Mouse (Mus musculus) MEL (cell line): Measurements from ENCODE around the gene Ext2. TPM values are rescaled to one million over a fixed set of nuclear protein-coding genes. Genes with fewer than 3 reads are reported as not detected.

Experiments used
- DNase-seq: peaks from one replicate; pipeline ENCODE4 v3.0.0; 2011; ENCODE audit warnings: low read depth, low spot score
- H3K27ac ChIP-seq: 2 replicates; pipeline ENCODE4 v1.5.1; 2012; ENCODE audit warnings: low read depth, mild to moderate bottlenecking, control low read depth, low read length, moderate library complexity; ENCODE audit not compliant: control insufficient read depth
- H3K27me3 ChIP-seq, 2 experiments: fragments of 150-350 bp in 1 of 2; sonication (generic) in 1 of 2; 2 replicates each; pipeline ENCODE4 v1.6.1; 2012; ENCODE audit warnings: low read length in 2 of 2, mild to moderate bottlenecking in 2 of 2, improper control_type of control experiment in 1 of 2, moderate library complexity in 1 of 2; ENCODE audit not compliant: insufficient read depth in 2 of 2, control insufficient read depth in 1 of 2
- H3K36me3 ChIP-seq, 2 experiments: 2 replicates each; pipeline ENCODE4 v1.6.1; 2012 to 2014; ENCODE audit warnings: low read length in 2 of 2, improper control_type of control experiment in 1 of 2, inconsistent platforms in 1 of 2, mild to moderate bottlenecking in 1 of 2; ENCODE audit not compliant: insufficient read depth in 2 of 2, control insufficient read depth in 1 of 2
- H3K4me1 ChIP-seq, 2 experiments: fragments of 150-350 bp in 1 of 2; sonication (generic) in 1 of 2; 2 replicates each; pipeline ENCODE4 v1.6.1; 2012; ENCODE audit warnings: low read length in 2 of 2, improper control_type of control experiment in 1 of 2, mild to moderate bottlenecking in 1 of 2; ENCODE audit not compliant: insufficient read depth in 2 of 2, control insufficient read depth in 1 of 2
- H3K4me3 ChIP-seq, 2 experiments: fragments of 150-350 bp in 1 of 2; sonication (generic) in 1 of 2; 2 replicates each; pipeline ENCODE4 v1.5.1; 2012; ENCODE audit warnings: low read depth in 2 of 2, low read length in 2 of 2, mild to moderate bottlenecking in 2 of 2, moderate library complexity in 2 of 2, control low read depth in 1 of 2, improper control_type of control experiment in 1 of 2; ENCODE audit not compliant: control insufficient read depth in 1 of 2, insufficient read depth in 1 of 2
- H3K79me2 ChIP-seq: 2 replicates; pipeline ENCODE4 v1.6.1; 2012; ENCODE audit warnings: mild to moderate bottlenecking, low read length, moderate library complexity; ENCODE audit not compliant: control insufficient read depth, poor library complexity, insufficient read depth
- H3K9ac ChIP-seq: 2 replicates; pipeline ENCODE4 v1.6.1; 2012; ENCODE audit warnings: low read depth, mild to moderate bottlenecking, control low read depth, low read length, moderate library complexity; ENCODE audit not compliant: control insufficient read depth, poor library complexity, severe bottlenecking
- H3K9me3 ChIP-seq: fragments of 150-350 bp; sonication (generic); replicated peaks from 2 replicates; pipeline ENCODE4 v1.6.1; 2012; ENCODE audit warnings: mild to moderate bottlenecking, low read length, improper control_type of control experiment, moderate library complexity; ENCODE audit not compliant: insufficient read depth
- CHD1 ChIP-seq: IDR thresholded peaks from 2 replicates; pipeline ENCODE4 v1.6.1; 2012; ENCODE audit warnings: low read depth, mild to moderate bottlenecking, inconsistent platforms, low read length, improper control_type of control experiment
- CTCF ChIP-seq, 3 experiments: IDR thresholded peaks in 2 of 3; conservative IDR thresholded peaks in 1 of 3; 2 replicates each; pipeline ENCODE4 v1.5.1; 2011 to 2012; ENCODE audit warnings: low read length in 3 of 3, low read depth in 2 of 3, mild to moderate bottlenecking in 2 of 3, improper control_type of control experiment in 1 of 3, inconsistent platforms in 1 of 3, mixed read lengths in 1 of 3, moderate library complexity in 1 of 3; ENCODE audit not compliant: control insufficient read depth in 1 of 3, insufficient read depth in 1 of 3, poor library complexity in 1 of 3, severe bottlenecking in 1 of 3
- E2F4 ChIP-seq: IDR thresholded peaks from 2 replicates; pipeline ENCODE4 v1.6.1; 2011; ENCODE audit warnings: low read depth, low read length, improper control_type of control experiment, borderline replicate concordance
- ELF1 ChIP-seq: IDR thresholded peaks from 2 replicates; pipeline ENCODE4 v1.6.1; 2014; ENCODE audit warnings: low read depth, mild to moderate bottlenecking, inconsistent platforms, low read length, improper control_type of control experiment, moderate library complexity
- ETS1 ChIP-seq: IDR thresholded peaks from 2 replicates; pipeline ENCODE4 v1.6.1; 2012; ENCODE audit warnings: low read depth, mild to moderate bottlenecking, inconsistent platforms, low read length, improper control_type of control experiment, moderate library complexity
- GABPA ChIP-seq: IDR thresholded peaks from 2 replicates; pipeline ENCODE4 v1.6.1; 2012; ENCODE audit warnings: low read depth, mild to moderate bottlenecking, inconsistent platforms, low read length, improper control_type of control experiment, moderate library complexity
- JUND ChIP-seq: IDR thresholded peaks from 2 replicates; pipeline ENCODE4 v1.6.1; 2011; ENCODE audit warnings: low read depth, mild to moderate bottlenecking, improper control_type of control experiment, low read length
- MAX ChIP-seq: IDR thresholded peaks from 2 replicates; pipeline ENCODE4 v1.6.1; 2011; ENCODE audit warnings: low read length, improper control_type of control experiment
- NRF1 ChIP-seq: IDR thresholded peaks from 2 replicates; pipeline ENCODE4 v1.6.1; 2014; ENCODE audit warnings: low read depth, mild to moderate bottlenecking, inconsistent platforms, low read length, improper control_type of control experiment, moderate library complexity; ENCODE audit not compliant: poor library complexity, insufficient read depth, severe bottlenecking
- POLR2A ChIP-seq, 2 experiments: IDR thresholded peaks; 2 replicates each; pipeline ENCODE4 v1.6.1; 2011 to 2012; ENCODE audit warnings: low read length in 2 of 2, mild to moderate bottlenecking in 2 of 2, control low read depth in 1 of 2, improper control_type of control experiment in 1 of 2, low read depth in 1 of 2, moderate library complexity in 1 of 2; ENCODE audit not compliant: control insufficient read depth in 1 of 2, insufficient read depth in 1 of 2, poor library complexity in 1 of 2
- POLR2AphosphoS5 ChIP-seq: IDR thresholded peaks from 2 replicates; pipeline ENCODE4 v1.6.1; 2012; ENCODE audit warnings: low read depth, borderline replicate concordance, mild to moderate bottlenecking, inconsistent platforms, low read length, moderate library complexity, mixed read lengths
- RCOR1 ChIP-seq: IDR thresholded peaks from 2 replicates; pipeline ENCODE4 v1.6.1; 2012; ENCODE audit warnings: low read depth, mild to moderate bottlenecking, inconsistent platforms, low read length, improper control_type of control experiment
- TAL1 ChIP-seq: IDR thresholded peaks from 2 replicates; pipeline ENCODE4 v1.6.1; 2012; ENCODE audit warnings: mild to moderate bottlenecking, inconsistent platforms, low read length, moderate library complexity, mixed read lengths
- TBP ChIP-seq: IDR thresholded peaks from 2 replicates; pipeline ENCODE4 v1.8.0; 2011; ENCODE audit warnings: low read depth, low read length, improper control_type of control experiment
- UBTF ChIP-seq: IDR thresholded peaks from 2 replicates; pipeline ENCODE4 v1.6.1; 2012; ENCODE audit warnings: low read depth, mild to moderate bottlenecking, inconsistent platforms, low read length, improper control_type of control experiment, moderate library complexity, borderline replicate concordance; ENCODE audit not compliant: insufficient read depth
- USF1 ChIP-seq: IDR thresholded peaks from 2 replicates; pipeline ENCODE4 v1.6.1; 2014; ENCODE audit warnings: low read depth, mild to moderate bottlenecking, inconsistent platforms, low read length, improper control_type of control experiment, moderate library complexity
- USF2 ChIP-seq, 2 experiments: IDR thresholded peaks; 2 replicates each; pipeline ENCODE4 v1.6.1; 2011 to 2012; ENCODE audit warnings: improper control_type of control experiment in 2 of 2, low read length in 2 of 2, borderline replicate concordance in 1 of 2, inconsistent platforms in 1 of 2, low read depth in 1 of 2, mild to moderate bottlenecking in 1 of 2; ENCODE audit not compliant: insufficient read depth in 1 of 2
- ZC3H11A ChIP-seq: IDR thresholded peaks from 2 replicates; pipeline ENCODE4 v1.6.1; 2012; ENCODE audit warnings: low read depth, mild to moderate bottlenecking, inconsistent platforms, low read length, improper control_type of control experiment
- polyA plus RNA-seq, 2 experiments: library from polyadenylated mRNA; stranded (reverse) in 1 of 2; unstranded in 1 of 2; fragments of >175 nt in 1 of 2; fragments of >200 nt in 1 of 2; gene quantifications; 2 replicates each; pipeline versions ENCODE4 v1.2.1 to v1.2.4; 2012; ENCODE audit warnings: low replicate concordance in 2 of 2, low read depth in 1 of 2; ENCODE audit not compliant: insufficient read length in 2 of 2, insufficient read depth in 1 of 2, missing spikeins in 1 of 2
- total RNA-seq: library from RNA; depleted of rRNA; stranded (reverse); fragments of 300-350 nt; gene quantifications from 2 replicates; pipeline ENCODE4 v1.2.3, GENCODE M21; 2012

Gene Ext2
- total and polyA plus RNA-seq, 3 experiments, result 33.7 to 66.8 TPM; not detected in 1

GRCm38 (mm10) chr2:93782156-93782555, 40.2 kb downstream of the Ext2 start:
- Histone ChIP-seq H3K79me2 (no peaks in the 10 kb centered on the region), H3K27ac (no peak overlapping the region), H3K9ac (no peak overlapping the region), H3K9me3 (no peaks in the 10 kb centered on the region), H3K36me3 (peaks cover 0 to 2% of the 10 kb centered on the region in 2 experiments; a peak in 1 of 4 replicates), H3K4me3 (no peak overlapping the region), H3K27me3 (no peaks in the 10 kb centered on the region), H3K4me1 (no peaks in the 10 kb centered on the region)
- DNase-seq, result no peak
- TF ChIP-seq MAX (no peak), CTCF (IDR thresholded peaks at IDR 0.05 in 2 of 3, conservative IDR thresholded peaks at IDR 0.05 in 1 of 3; ENCODE audit: control insufficient read depth in 1 of 3, insufficient read depth in 1 of 3, low read depth in 2 of 3, low read length in 3 of 3, poor library complexity in 1 of 3, severe bottlenecking in 1 of 3) (no peak), USF2 (IDR thresholded peaks at IDR 0.05; ENCODE audit: borderline replicate concordance in 1 of 2, insufficient read depth in 1 of 2, low read depth in 1 of 2, low read length in 2 of 2) (no peak), CHD1 (no peak), POLR2AphosphoS5 (no peak), JUND (no peak)

- no peak overlapping the region for H3K27ac ChIP-seq
- no peaks in the 10 kb centered on the region for H3K27me3 ChIP-seq
- TF ChIP-seq POLR2AphosphoS5 (no peak), TAL1 (no peak), ETS1 (no peak), NRF1 (no peak)
- H3K9me3 ChIP-seq, result no peaks in the 10 kb centered on the region
- no peaks in the 10 kb centered on the region for H3K79me2 ChIP-seq
- peaks cover 0 to 2% of the 10 kb centered on the region in 2 experiments; a peak in 1 of 4 replicates for H3K36me3 ChIP-seq
- no peak overlapping the region for H3K4me3 ChIP-seq
- no peak overlapping the region for H3K9ac ChIP-seq
- H3K4me1 ChIP-seq, result no peaks in the 10 kb centered on the region
- DNase-seq, result no peak
These were observed 41.8 kb downstream of the Ext2 start for GRCm38 (mm10) chr2:93780528-93780927.

- TF ChIP-seq ZC3H11A, result no peak
- no peak for TF ChIP-seq ELF1
- TF ChIP-seq TBP, result no peak
- no peak for TF ChIP-seq USF1
- TF ChIP-seq RCOR1, result no peak
- TF ChIP-seq UBTF, result no peak
- TF ChIP-seq CTCF (IDR thresholded peaks at IDR 0.05 in 2 of 3, conservative IDR thresholded peaks at IDR 0.05 in 1 of 3; ENCODE audit: control insufficient read depth in 1 of 3, insufficient read depth in 1 of 3, low read depth in 2 of 3, low read length in 3 of 3, poor library complexity in 1 of 3, severe bottlenecking in 1 of 3), result no peak
- no peak for TF ChIP-seq GABPA
- no peak for TF ChIP-seq POLR2A (IDR thresholded peaks at IDR 0.05; ENCODE audit: control insufficient read depth in 1 of 2, insufficient read depth in 1 of 2, low read depth in 1 of 2, low read length in 2 of 2, poor library complexity in 1 of 2)
- TF ChIP-seq E2F4, result no peak
- H3K27me3 ChIP-seq, result no peaks in the 10 kb centered on the region
- DNase-seq, result no peak
- peaks cover 0 to 2% of the 10 kb centered on the region in 2 experiments; a peak in 1 of 4 replicates for H3K36me3 ChIP-seq
- H3K27ac ChIP-seq, result no peak overlapping the region
- no peaks in the 10 kb centered on the region for H3K4me1 ChIP-seq
- no peak overlapping the region for H3K9ac ChIP-seq
- no peaks in the 10 kb centered on the region for H3K9me3 ChIP-seq
- H3K79me2 ChIP-seq, result no peaks in the 10 kb centered on the region
- H3K4me3 ChIP-seq, result no peak overlapping the region
These were observed 42.5 kb downstream of the Ext2 start for GRCm38 (mm10) chr2:93779897-93780208.
